In genomic region chr19:10691660-10692059, GRCm38 (mm10) we compare ENCODE assay signal across 12 mouse cellular contexts. TPM values are rescaled to one million over a fixed set of nuclear protein-coding genes. Genes with fewer than 3 reads are reported as not detected.
DNase-seq lines count a peak whose midpoint lies in the region; ATAC-seq and TF ChIP-seq lines count a peak whose summit lies in the region.
"Had no signal": no experiment of that assay in that cellular context is flagged by ENCODE, and none has a peak within 500 bp of the region (broad histone marks: within the 10 kb centered on the region; RNA-seq: fewer than 3 reads in every experiment).

No protein-coding gene starts in this region.

- H3K27ac ChIP-seq in heart, embryonic 16.5 days (ENCODE audit: low read length) = no peak overlapping the region; the same call in 1 of the 2 replicates
- peak overlapping the region; percentile 51 for H3K27ac ChIP-seq in MEL (ENCODE audit: control insufficient read depth, low read depth, low read length)
- H3K27ac ChIP-seq in embryonic facial prominence, embryonic 15.5 days (replicated peaks) = peak overlapping the region; percentile 55
- H3K27ac ChIP-seq in liver, embryonic 16.5 days (ENCODE audit: low read length) = peak overlapping the region; percentile 54

- no peak overlapping the region for H3K4me2 ChIP-seq in heart, embryonic 16.5 days (ENCODE audit: low read depth, low read length)
- no peak overlapping the region for H3K4me2 ChIP-seq in embryonic facial prominence, embryonic 15.5 days (replicated peaks)
- H3K4me2 ChIP-seq in liver, embryonic 16.5 days (ENCODE audit: low read depth, low read length) = peak overlapping the region; percentile 32

- no peak for TF ChIP-seq RAD21 in MEL (IDR thresholded peaks at IDR 0.05; ENCODE audit: low read depth, low read length)

- no peaks in the 10 kb centered on the region for H3K9me3 ChIP-seq in heart, embryonic 16.5 days (replicated peaks; ENCODE audit: control insufficient read depth, low read length)
- H3K9me3 ChIP-seq in MEL (replicated peaks; ENCODE audit: insufficient read depth, low read length) = no peaks in the 10 kb centered on the region
- H3K9me3 ChIP-seq in embryonic facial prominence, embryonic 15.5 days (replicated peaks) = no peaks in the 10 kb centered on the region
- H3K9me3 ChIP-seq in liver, embryonic 16.5 days (replicated peaks; ENCODE audit: control insufficient read depth, low read length) = no peaks in the 10 kb centered on the region

- peaks cover 40% of the 10 kb centered on the region for H3K4me1 ChIP-seq in heart, embryonic 16.5 days (ENCODE audit: control insufficient read depth, insufficient read depth, low read length)
- H3K4me1 ChIP-seq in MEL (ENCODE audit: control insufficient read depth in 1 of 2, insufficient read depth in 2 of 2, low read length in 2 of 2) = peaks cover 5 to 26% of the 10 kb centered on the region in 2 experiments
- peaks cover 51% of the 10 kb centered on the region for H3K4me1 ChIP-seq in embryonic facial prominence, embryonic 15.5 days
- H3K4me1 ChIP-seq in liver, embryonic 16.5 days (ENCODE audit: control insufficient read depth, low read depth, low read length) = peaks cover 54% of the 10 kb centered on the region

- no peaks in the 10 kb centered on the region for H3K27me3 ChIP-seq in heart, embryonic 16.5 days (ENCODE audit: control insufficient read depth, insufficient read depth, low read length)
- H3K27me3 ChIP-seq in MEL (ENCODE audit: control insufficient read depth in 1 of 2, insufficient read depth in 2 of 2, low read length in 2 of 2) = no peaks in the 10 kb centered on the region
- H3K27me3 ChIP-seq in embryonic facial prominence, embryonic 15.5 days = no peaks in the 10 kb centered on the region
- H3K27me3 ChIP-seq in liver, embryonic 16.5 days (ENCODE audit: control insufficient read depth, insufficient read depth, low read depth, low read length) = no peaks in the 10 kb centered on the region

- TF ChIP-seq EP300 in MEL (IDR thresholded peaks at IDR 0.05; ENCODE audit: low read depth in 1 of 2, low read length in 2 of 2) = peak; percentile 17 to 42; a peak in 2 of 4 replicates

- ATAC-seq in heart, embryonic 16.5 days (replicated peaks; ENCODE audit: extremely low read depth, insufficient read depth, low FRiP score) = no peak
- ATAC-seq in embryonic facial prominence, embryonic 15.5 days (ENCODE audit: insufficient number of reproducible peaks, low FRiP score, low TSS enrichment, low read depth) = no peak
- ATAC-seq in liver, embryonic 16.5 days (ENCODE audit: low read depth) = no peak
- ATAC-seq in granulocyte monocyte progenitor cell, adult 5-6 weeks (replicated peaks; ENCODE audit: poor library complexity, severe bottlenecking) = no peak
- ATAC-seq: forebrain, embryonic 16.5 days had no signal

- DNase-seq in heart, adult 9 months (ENCODE audit: low spot score in 2 of 2) = no peak
- DNase-seq in MEL (ENCODE audit: low read depth, low spot score) (peak; percentile 86), adipocyte (ENCODE audit: low spot score) (no peak)
- no peak for DNase-seq in spleen, adult 12 weeks (ENCODE audit: low spot score)
- DNase-seq: thymus, postnatal 4 days had no signal

- H3K36me3 ChIP-seq in heart, embryonic 16.5 days (ENCODE audit: control insufficient read depth, insufficient read depth) = no peaks in the 10 kb centered on the region
- peaks cover 0 to 20% of the 10 kb centered on the region in 2 experiments; a peak in 2 of 4 replicates for H3K36me3 ChIP-seq in MEL (ENCODE audit: control insufficient read depth in 1 of 2, insufficient read depth in 2 of 2, low read length in 2 of 2)
- H3K36me3 ChIP-seq in embryonic facial prominence, embryonic 15.5 days = no peaks in the 10 kb centered on the region
- no peaks in the 10 kb centered on the region for H3K36me3 ChIP-seq in liver, embryonic 16.5 days (ENCODE audit: control insufficient read depth, insufficient read depth)

- peak overlapping the region; percentile 41; the same call in 1 of the 2 replicates for H3K9ac ChIP-seq in heart, embryonic 16.5 days (ENCODE audit: low read length)
- peak overlapping the region; percentile 18; the same call in 1 of the 2 replicates for H3K9ac ChIP-seq in MEL (ENCODE audit: control insufficient read depth, low read depth, low read length, poor library complexity, severe bottlenecking)
- no peak overlapping the region for H3K9ac ChIP-seq in embryonic facial prominence, embryonic 15.5 days
- H3K9ac ChIP-seq in liver, embryonic 16.5 days (ENCODE audit: low read depth, low read length) = peak overlapping the region; percentile 30; the same call in 1 of the 2 replicates

- no peak overlapping the region for H3K4me3 ChIP-seq in heart, embryonic 16.5 days (ENCODE audit: low read length)
- H3K4me3 ChIP-seq in MEL (ENCODE audit: control insufficient read depth in 1 of 2, insufficient read depth in 1 of 2, low read depth in 2 of 2, low read length in 2 of 2) = no peak overlapping the region
- H3K4me3 ChIP-seq in embryonic facial prominence, embryonic 15.5 days (replicated peaks) = no peak overlapping the region
- H3K4me3 ChIP-seq in liver, embryonic 16.5 days (ENCODE audit: low read depth, low read length) = no peak overlapping the region

- H3K79me2 ChIP-seq in MEL (ENCODE audit: control insufficient read depth, insufficient read depth, low read length, poor library complexity) = peaks cover 20% of the 10 kb centered on the region

- WGBS in heart, embryonic 16.5 days = 66% methylated on average over 3 of the region's 3 CpGs
- 66% methylated on average over 3 of the region's 3 CpGs for WGBS in embryonic facial prominence, embryonic 15.5 days
- 26% methylated on average over 3 of the region's 3 CpGs for WGBS in liver, embryonic 16.5 days (ENCODE audit: insufficient replicate concordance)

- TF ChIP-seq POLR2A in MEL (IDR thresholded peaks at IDR 0.05; ENCODE audit: control insufficient read depth in 1 of 2, insufficient read depth in 1 of 2, low read depth in 1 of 2, low read length in 2 of 2, poor library complexity in 1 of 2) = no peak

- no peak for TF ChIP-seq CTCF in MEL (IDR thresholded peaks at IDR 0.05 in 2 of 3, conservative IDR thresholded peaks at IDR 0.05 in 1 of 3; ENCODE audit: control insufficient read depth in 1 of 3, insufficient read depth in 1 of 3, low read depth in 2 of 3, low read length in 3 of 3, poor library complexity in 1 of 3, severe bottlenecking in 1 of 3)

TF ChIP-seq in MEL, 35 proteins besides CTCF, POLR2A, EP300 and RAD21 (continues in another document):
- no peak for TF ChIP-seq MXI1 (IDR thresholded peaks at IDR 0.05; ENCODE audit: low read depth, low read length)
- peak; percentile 81 for TF ChIP-seq TAL1 (IDR thresholded peaks at IDR 0.05; ENCODE audit: low read length)
- no peak for TF ChIP-seq POLR2AphosphoS2 (IDR thresholded peaks at IDR 0.05; ENCODE audit: low read length)
- TF ChIP-seq POLR2AphosphoS5 (IDR thresholded peaks at IDR 0.05; ENCODE audit: borderline replicate concordance, low read depth, low read length) = no peak
- TF ChIP-seq ZMIZ1 (IDR thresholded peaks at IDR 0.05; ENCODE audit: low read depth, low read length) = no peak
- TF ChIP-seq MAFK (IDR thresholded peaks at IDR 0.05; ENCODE audit: borderline replicate concordance, low read depth, low read length) = no peak
- TF ChIP-seq ZKSCAN1 (IDR thresholded peaks at IDR 0.05; ENCODE audit: low read depth, low read length) = no peak

RNA-seq across cellular contexts. Expression of gene Vps37c, which starts 3.1 kb away (rescaled TPM):
- polyA plus RNA-seq in heart, embryonic 16.5 days (2015; fragmentation: Nextera tagmentation; extraction: Ambion mirVana) = 29.3 and 30.4 TPM in 2 replicates
- total RNA-seq in MEL (2012; rRNA removed) = 6.5 and 8.1 TPM in 2 replicates
- 10 to 100 TPM in 1 of 2 experiments, not detected in 1; 11.9 TPM for polyA plus RNA-seq in MEL (2012; ENCODE audit: insufficient read depth in 1 of 2, insufficient read length in 2 of 2, low read depth in 1 of 2, low replicate concordance in 2 of 2, missing spikeins in 1 of 2)
- polyA plus RNA-seq in embryonic facial prominence, embryonic 15.5 days (2015; fragmentation: Nextera tagmentation; extraction: Ambion mirVana) = 43.0 and 47.0 TPM in 2 replicates
- polyA plus RNA-seq in liver, embryonic 16.5 days (2015; fragmentation: Nextera tagmentation; extraction: Ambion mirVana) = 11.7 and 12.1 TPM in 2 replicates
- 21.1 and 23.8 TPM in 2 replicates for total RNA-seq in granulocyte monocyte progenitor cell, adult 5-6 weeks (2014; fragmentation: Nextera tagmentation)
- 15.3 and 20.0 TPM in 2 replicates for total RNA-seq in granulocyte monocyte progenitor cell, adult 5-6 weeks (2017)

RNA-seq across cellular contexts. Expression of gene Pga5, which starts 13.8 kb away (rescaled TPM):
- not detected in 2 replicates for polyA plus RNA-seq in heart, embryonic 16.5 days (2015; fragmentation: Nextera tagmentation; extraction: Ambion mirVana)
- total RNA-seq in MEL (2012; rRNA removed) = not detected in 2 replicates
- not detected for polyA plus RNA-seq in MEL (2012; ENCODE audit: insufficient read depth in 1 of 2, insufficient read length in 2 of 2, low read depth in 1 of 2, low replicate concordance in 2 of 2, missing spikeins in 1 of 2)
- polyA plus RNA-seq in embryonic facial prominence, embryonic 15.5 days (2015; fragmentation: Nextera tagmentation; extraction: Ambion mirVana) = not detected in 2 replicates
- polyA plus RNA-seq in liver, embryonic 16.5 days (2015; fragmentation: Nextera tagmentation; extraction: Ambion mirVana) = 0.06 TPM in 1 of 2 replicates, not detected in the other
- not detected in 2 replicates for total RNA-seq in granulocyte monocyte progenitor cell, adult 5-6 weeks (2014; fragmentation: Nextera tagmentation)
- not detected in 2 replicates for total RNA-seq in granulocyte monocyte progenitor cell, adult 5-6 weeks (2017)
- total RNA-seq: left cerebral cortex, postnatal 14 days had no signal
- polyA plus RNA-seq: forebrain, embryonic 16.5 days; neural tube, embryonic 11.5 days had no signal

RNA-seq across cellular contexts. Expression of gene Cd5, which starts 47.1 kb away (rescaled TPM):
- polyA plus RNA-seq in heart, embryonic 16.5 days (2015; fragmentation: Nextera tagmentation; extraction: Ambion mirVana) = 1.6 and 3.0 TPM in 2 replicates
- total RNA-seq in MEL (2012; rRNA removed) = not detected in 2 replicates
- polyA plus RNA-seq in MEL (2012; ENCODE audit: insufficient read depth in 1 of 2, insufficient read length in 2 of 2, low read depth in 1 of 2, low replicate concordance in 2 of 2, missing spikeins in 1 of 2) = not detected
- polyA plus RNA-seq in embryonic facial prominence, embryonic 15.5 days (2015; fragmentation: Nextera tagmentation; extraction: Ambion mirVana) = 0.81 and 1.3 TPM in 2 replicates
- not detected in 2 replicates for polyA plus RNA-seq in liver, embryonic 16.5 days (2015; fragmentation: Nextera tagmentation; extraction: Ambion mirVana)
- total RNA-seq in granulocyte monocyte progenitor cell, adult 5-6 weeks (2014; fragmentation: Nextera tagmentation) = not detected in 2 replicates
- not detected in 2 replicates for total RNA-seq in granulocyte monocyte progenitor cell, adult 5-6 weeks (2017)

RNA-seq across cellular contexts. Expression of gene Vwce, which starts 57.6 kb away (rescaled TPM):
- 1.7 and 2.1 TPM in 2 replicates for polyA plus RNA-seq in heart, embryonic 16.5 days (2015; fragmentation: Nextera tagmentation; extraction: Ambion mirVana)
- total RNA-seq in MEL (2012; rRNA removed) = 0.04 and 0.23 TPM in 2 replicates
- 100 to 1,000 TPM in 1 of 2 experiments, 1 to 10 TPM in 1; 1.8 to 666 TPM for polyA plus RNA-seq in MEL (2012; ENCODE audit: insufficient read depth in 1 of 2, insufficient read length in 2 of 2, low read depth in 1 of 2, low replicate concordance in 2 of 2, missing spikeins in 1 of 2)
- polyA plus RNA-seq in embryonic facial prominence, embryonic 15.5 days (2015; fragmentation: Nextera tagmentation; extraction: Ambion mirVana) = 2.1 and 2.6 TPM in 2 replicates
- 13.5 and 16.0 TPM in 2 replicates for polyA plus RNA-seq in liver, embryonic 16.5 days (2015; fragmentation: Nextera tagmentation; extraction: Ambion mirVana)
- total RNA-seq in granulocyte monocyte progenitor cell, adult 5-6 weeks (2014; fragmentation: Nextera tagmentation) = not detected in 2 replicates
- 1.1 TPM in 1 of 2 replicates, not detected in the other for total RNA-seq in granulocyte monocyte progenitor cell, adult 5-6 weeks (2017)
